Mouse (Mus musculus): ENCODE data around the gene Msx2. TPM values are rescaled to one million over a fixed set of nuclear protein-coding genes. Genes with fewer than 3 reads are reported as not detected.

Msx2 gene
- polyA plus RNA-seq, 1 experiment from 2014 or later, result 3.1 TPM

- H3K9me3 ChIP-seq (ENCODE audit: control insufficient read depth, low read length), result no peaks in the 10 kb centered on the region
- H3K27ac ChIP-seq (ENCODE audit: low read depth, low read length), result no peak overlapping the region
- no peak for DNase-seq (ENCODE audit: low spot score)
- no peak overlapping the region for H3K9ac ChIP-seq (ENCODE audit: low read depth, low read length)
- ATAC-seq (replicated peaks; ENCODE audit: low FRiP score), result no peak
- no peaks in the 10 kb centered on the region for H3K4me1 ChIP-seq (replicated peaks; ENCODE audit: control insufficient read depth, insufficient read depth, low read length)
- WGBS, result 28% methylated on average over 9 of the region's 9 CpGs
- H3K4me3 ChIP-seq (ENCODE audit: low read depth, low read length), result no peak overlapping the region
- H3K36me3 ChIP-seq (ENCODE audit: control insufficient read depth, insufficient read depth, low read length), result no peaks in the 10 kb centered on the region
- peaks cover 96% of the 10 kb centered on the region for H3K27me3 ChIP-seq (replicated peaks; ENCODE audit: control insufficient read depth, insufficient read depth, low read length)
- no peak overlapping the region for H3K4me2 ChIP-seq
Observed at GRCm38 (mm10) chr13:53470437-53471151, 2.3 kb downstream of the Msx2 start.

- Histone ChIP-seq H3K27me3 (replicated peaks; ENCODE audit: control insufficient read depth, insufficient read depth, low read length) (peaks cover 96% of the 10 kb centered on the region), H3K4me3 (ENCODE audit: low read depth, low read length) (no peak overlapping the region), H3K4me2 (no peak overlapping the region), H3K27ac (ENCODE audit: low read depth, low read length) (no peak overlapping the region), H3K9me3 (ENCODE audit: control insufficient read depth, low read length) (no peaks in the 10 kb centered on the region), H3K4me1 (replicated peaks; ENCODE audit: control insufficient read depth, insufficient read depth, low read length) (no peaks in the 10 kb centered on the region), H3K36me3 (ENCODE audit: control insufficient read depth, insufficient read depth, low read length) (no peaks in the 10 kb centered on the region), H3K9ac (ENCODE audit: low read depth, low read length) (no peak overlapping the region)
- ATAC-seq (replicated peaks; ENCODE audit: low FRiP score), result no peak
- no peak for DNase-seq (ENCODE audit: low spot score)
- 36% methylated on average over 5 of the region's 5 CpGs for WGBS
Observed at GRCm38 (mm10) chr13:53469756-53470155, 3.1 kb downstream of the Msx2 start.

GRCm38 (mm10) chr13:53468171-53468570, 4.7 kb downstream of the Msx2 start:
- Histone ChIP-seq H3K27me3 (replicated peaks; ENCODE audit: control insufficient read depth, insufficient read depth, low read length) (peaks cover 96% of the 10 kb centered on the region), H3K27ac (ENCODE audit: low read depth, low read length) (no peak overlapping the region), H3K9me3 (ENCODE audit: control insufficient read depth, low read length) (no peaks in the 10 kb centered on the region), H3K4me2 (no peak overlapping the region), H3K4me1 (replicated peaks; ENCODE audit: control insufficient read depth, insufficient read depth, low read length) (no peaks in the 10 kb centered on the region), H3K4me3 (ENCODE audit: low read depth, low read length) (no peak overlapping the region), H3K36me3 (ENCODE audit: control insufficient read depth, insufficient read depth, low read length) (no peaks in the 10 kb centered on the region), H3K9ac (ENCODE audit: low read depth, low read length) (no peak overlapping the region)
- no peak for ATAC-seq (replicated peaks; ENCODE audit: low FRiP score)
- WGBS, result 51% methylated on average over 14 of the region's 14 CpGs
- DNase-seq (ENCODE audit: low spot score), result no peak

- Histone ChIP-seq H3K9ac (ENCODE audit: low read depth, low read length) (no peak overlapping the region), H3K9me3 (ENCODE audit: control insufficient read depth, low read length) (no peaks in the 10 kb centered on the region), H3K27me3 (replicated peaks; ENCODE audit: control insufficient read depth, insufficient read depth, low read length) (peaks cover 96% of the 10 kb centered on the region), H3K27ac (ENCODE audit: low read depth, low read length) (no peak overlapping the region), H3K36me3 (ENCODE audit: control insufficient read depth, insufficient read depth, low read length) (no peaks in the 10 kb centered on the region), H3K4me3 (ENCODE audit: low read depth, low read length) (no peak overlapping the region; the same call in 1 of the 2 replicates), H3K4me1 (replicated peaks; ENCODE audit: control insufficient read depth, insufficient read depth, low read length) (0 out of 2 replicates have a peak, but pooled peaks cover 4% of the 10 kb centered on the region), H3K4me2 (no peak overlapping the region)
- no peak for ATAC-seq (replicated peaks; ENCODE audit: low FRiP score)
- DNase-seq (ENCODE audit: low spot score), result no peak
- 7% methylated on average over 18 of the region's 18 CpGs for WGBS
Observed at GRCm38 (mm10) chr13:53466189-53466866, 6.5 kb downstream of the Msx2 start.

- WGBS, result 6% methylated on average over 26 of the region's 26 CpGs
- DNase-seq (ENCODE audit: low spot score) (no peak), ATAC-seq (replicated peaks; ENCODE audit: low FRiP score) (no peak)
- 0 out of 2 replicates have a peak, but pooled peaks cover 4% of the 10 kb centered on the region for H3K4me1 ChIP-seq (replicated peaks; ENCODE audit: control insufficient read depth, insufficient read depth, low read length)
- no peak overlapping the region for H3K4me3 ChIP-seq (ENCODE audit: low read depth, low read length)
- peak overlapping the region; percentile 21; the same call in 1 of the 2 replicates for H3K4me2 ChIP-seq
- no peaks in the 10 kb centered on the region for H3K36me3 ChIP-seq (ENCODE audit: control insufficient read depth, insufficient read depth, low read length)
- peaks cover 96% of the 10 kb centered on the region for H3K27me3 ChIP-seq (replicated peaks; ENCODE audit: control insufficient read depth, insufficient read depth, low read length)
- H3K9me3 ChIP-seq (ENCODE audit: control insufficient read depth, low read length), result no peaks in the 10 kb centered on the region
- H3K9ac ChIP-seq (ENCODE audit: low read depth, low read length), result no peak overlapping the region
- no peak overlapping the region for H3K27ac ChIP-seq (ENCODE audit: low read depth, low read length)
Observed at GRCm38 (mm10) chr13:53465191-53465820, 7.6 kb downstream of the Msx2 start.

- 3% methylated on average over 19 of the region's 21 CpGs for whole genome bisulfite sequencing
- Histone ChIP-seq H3K4me3 (ENCODE audit: low read depth, low read length) (no peak overlapping the region), H3K9ac (ENCODE audit: low read depth, low read length) (no peak overlapping the region), H3K4me2 (no peak overlapping the region), H3K4me1 (replicated peaks; ENCODE audit: control insufficient read depth, insufficient read depth, low read length) (0 out of 2 replicates have a peak, but pooled peaks cover 4% of the 10 kb centered on the region), H3K36me3 (ENCODE audit: control insufficient read depth, insufficient read depth, low read length) (no peaks in the 10 kb centered on the region), H3K9me3 (ENCODE audit: control insufficient read depth, low read length) (no peaks in the 10 kb centered on the region), H3K27me3 (replicated peaks; ENCODE audit: control insufficient read depth, insufficient read depth, low read length) (peaks cover 94% of the 10 kb centered on the region), H3K27ac (ENCODE audit: low read depth, low read length) (no peak overlapping the region)
- DNase-seq (ENCODE audit: low spot score) (no peak), ATAC-seq (replicated peaks; ENCODE audit: low FRiP score) (no peak)
Observed at GRCm38 (mm10) chr13:53464441-53465001, 8.4 kb downstream of the Msx2 start.

GRCm38 (mm10) chr13:53463946-53464345, 8.9 kb downstream of the Msx2 start:
- peaks cover 90% of the 10 kb centered on the region for H3K27me3 ChIP-seq (replicated peaks; ENCODE audit: control insufficient read depth, insufficient read depth, low read length)
- no peak overlapping the region for H3K4me3 ChIP-seq (ENCODE audit: low read depth, low read length)
- no peak overlapping the region for H3K27ac ChIP-seq (ENCODE audit: low read depth, low read length)
- DNase-seq (ENCODE audit: low spot score) (no peak), ATAC-seq (replicated peaks; ENCODE audit: low FRiP score) (no peak)
- no peak overlapping the region for H3K4me2 ChIP-seq
- no peak overlapping the region for H3K9ac ChIP-seq (ENCODE audit: low read depth, low read length)
- H3K36me3 ChIP-seq (ENCODE audit: control insufficient read depth, insufficient read depth, low read length), result no peaks in the 10 kb centered on the region
- H3K4me1 ChIP-seq (replicated peaks; ENCODE audit: control insufficient read depth, insufficient read depth, low read length), result 0 out of 2 replicates have a peak, but pooled peaks cover 4% of the 10 kb centered on the region
- WGBS, result 12% methylated on average over 10 of the region's 10 CpGs
- H3K9me3 ChIP-seq (ENCODE audit: control insufficient read depth, low read length), result no peaks in the 10 kb centered on the region

GRCm38 (mm10) chr13:53463037-53463436, 9.8 kb downstream of the Msx2 start:
- Histone ChIP-seq H3K4me3 (ENCODE audit: low read depth, low read length) (no peak overlapping the region), H3K4me2 (peak overlapping the region; percentile 14; the same call in 1 of the 2 replicates), H3K9me3 (ENCODE audit: control insufficient read depth, low read length) (no peaks in the 10 kb centered on the region), H3K4me1 (replicated peaks; ENCODE audit: control insufficient read depth, insufficient read depth, low read length) (0 out of 2 replicates have a peak, but pooled peaks cover 4% of the 10 kb centered on the region), H3K9ac (ENCODE audit: low read depth, low read length) (no peak overlapping the region), H3K36me3 (ENCODE audit: control insufficient read depth, insufficient read depth, low read length) (no peaks in the 10 kb centered on the region), H3K27me3 (replicated peaks; ENCODE audit: control insufficient read depth, insufficient read depth, low read length) (peaks cover 86% of the 10 kb centered on the region), H3K27ac (ENCODE audit: low read depth, low read length) (no peak overlapping the region)
- DNase-seq (ENCODE audit: low spot score), result no peak
- ATAC-seq (replicated peaks; ENCODE audit: low FRiP score), result no peak
- 7% methylated on average over 7 of the region's 7 CpGs for WGBS

Measured in liver, embryonic 11.5 days (tissue).